Mouse (Mus musculus) limb, embryonic 14.5 days (tissue): ENCODE data around the gene Pdlim5. TPM values are rescaled to one million over a fixed set of nuclear protein-coding genes. Genes with fewer than 3 reads are reported as not detected.

Source experiments
- ATAC-seq: fragments of 200-750 bp; cut with Nextera tagmentation; 2 replicates; pipeline ENCODE4 v1.8.0; 2017; ENCODE audit warnings: low read depth, moderate number of reproducible peaks, moderate TSS enrichment; ENCODE audit not compliant: low FRiP score
- DNase-seq: peaks from one replicate; pipeline ENCODE4 v3.0.0-alpha.2; 2015; ENCODE audit warnings: low spot score
- H3K27ac ChIP-seq: fragments of 300-500 bp; sonication (generic); replicated peaks from 2 replicates; pipeline ENCODE4 v1.5.1; 2014; ENCODE audit warnings: low read depth, mild to moderate bottlenecking, low read length, moderate library complexity, mixed read lengths
- H3K27me3 ChIP-seq: fragments of 300-500 bp; sonication (generic); 2 replicates; pipeline ENCODE4 v1.6.1; 2014; ENCODE audit warnings: low read length, mixed read lengths; ENCODE audit not compliant: control insufficient read depth, insufficient read depth
- H3K36me3 ChIP-seq: fragments of 300-500 bp; sonication (generic); 2 replicates; pipeline ENCODE4 v1.6.1; 2014; ENCODE audit warnings: mild to moderate bottlenecking, low read length, moderate library complexity, mixed read lengths; ENCODE audit not compliant: control insufficient read depth, insufficient read depth
- H3K4me1 ChIP-seq: fragments of 300-500 bp; sonication (generic); 2 replicates; pipeline ENCODE4 v1.6.1; 2014; ENCODE audit warnings: antibody characterized with exemption, low read length, mixed read lengths; ENCODE audit not compliant: control insufficient read depth, insufficient read depth
- H3K4me2 ChIP-seq: fragments of 300-500 bp; sonication (generic); replicated peaks from 2 replicates; pipeline ENCODE4 v1.6.1; 2014; ENCODE audit warnings: low read depth, mild to moderate bottlenecking, low read length, moderate library complexity; ENCODE audit not compliant: severe bottlenecking
- H3K4me3 ChIP-seq: fragments of 300-500 bp; sonication (generic); replicated peaks from 2 replicates; pipeline ENCODE4 v1.5.1; 2014; ENCODE audit warnings: low read length
- H3K9ac ChIP-seq: fragments of 300-500 bp; sonication (generic); 2 replicates; pipeline ENCODE4 v1.6.1; 2014; ENCODE audit warnings: mild to moderate bottlenecking, low read depth, low read length, moderate library complexity; ENCODE audit not compliant: severe bottlenecking
- H3K9me3 ChIP-seq: fragments of 300-500 bp; sonication (generic); 2 replicates; pipeline ENCODE4 v1.6.1; 2016; ENCODE audit warnings: low read length; ENCODE audit not compliant: control insufficient read depth
- POLR2A ChIP-seq: fragments of 200-500 bp; IDR thresholded peaks from 2 replicates; pipeline ENCODE4 v1.8.0; 2012; ENCODE audit warnings: inconsistent platforms, mild to moderate bottlenecking, moderate library complexity, borderline replicate concordance; ENCODE audit not compliant: insufficient read depth, insufficient read length; ENCODE audit errors: extremely low read depth
- WGBS: fragments of 180-500 bp; shearing (Covaris S2); extraction: QIAGEN DNeasy Blood & Tissue Kit; methylation state at CpG from one replicate; pipeline ENCODE4 v1.1.7; 2014; 5-methylcytosine and 5-hydroxymethylcytosine counted together
- polyA plus RNA-seq, 2 experiments: library from polyadenylated mRNA; depleted of rRNA in 1 of 2; stranded (reverse) in 1 of 2; unstranded in 1 of 2; fragments of >200 nt; fragmentation: Nextera tagmentation in 1 of 2; extraction: Ambion mirVana in 1 of 2; gene quantifications; 2 replicates each; pipeline versions ENCODE4 v1.2.1 to v1.2.3; 2012 to 2014

Gene Pdlim5
- polyA plus RNA-seq, 2 experiments = 37.9 TPM

GRCm38 (mm10) chr3:142434786-142435168 is 39.3 kb upstream of the Pdlim5 start:
- 46% methylated on average over 4 of the region's 4 CpGs for WGBS
- H3K4me1 ChIP-seq = 0 out of 2 replicates have a peak, but pooled peaks cover 4% of the 10 kb centered on the region
- H3K9me3 ChIP-seq = no peaks in the 10 kb centered on the region
- DNase-seq (no peak), ATAC-seq (no peak)
- TF ChIP-seq POLR2A = no peak
- no peak overlapping the region for H3K4me2 ChIP-seq
- H3K4me3 ChIP-seq = no peak overlapping the region
- no peak overlapping the region for H3K27ac ChIP-seq
- H3K36me3 ChIP-seq = no peaks in the 10 kb centered on the region
- no peak overlapping the region for H3K9ac ChIP-seq
- H3K27me3 ChIP-seq = peaks cover 3% of the 10 kb centered on the region; the same call in 1 of the 2 replicates

- ATAC-seq = no peak
- no peak for DNase-seq
- no peaks in the 10 kb centered on the region for H3K9me3 ChIP-seq
- no peak overlapping the region for H3K27ac ChIP-seq
- H3K4me3 ChIP-seq = no peak overlapping the region
- H3K27me3 ChIP-seq = peaks cover 2% of the 10 kb centered on the region; the same call in 1 of the 2 replicates
- 76% methylated on average over 7 of the region's 7 CpGs for WGBS
- H3K4me1 ChIP-seq = no peaks in the 10 kb centered on the region
- no peak overlapping the region for H3K9ac ChIP-seq
- no peak for TF ChIP-seq POLR2A
- H3K4me2 ChIP-seq = no peak overlapping the region
- H3K36me3 ChIP-seq = no peaks in the 10 kb centered on the region
These were observed 38.8 kb upstream of the Pdlim5 start for GRCm38 (mm10) chr3:142434127-142434785.

DNA sequence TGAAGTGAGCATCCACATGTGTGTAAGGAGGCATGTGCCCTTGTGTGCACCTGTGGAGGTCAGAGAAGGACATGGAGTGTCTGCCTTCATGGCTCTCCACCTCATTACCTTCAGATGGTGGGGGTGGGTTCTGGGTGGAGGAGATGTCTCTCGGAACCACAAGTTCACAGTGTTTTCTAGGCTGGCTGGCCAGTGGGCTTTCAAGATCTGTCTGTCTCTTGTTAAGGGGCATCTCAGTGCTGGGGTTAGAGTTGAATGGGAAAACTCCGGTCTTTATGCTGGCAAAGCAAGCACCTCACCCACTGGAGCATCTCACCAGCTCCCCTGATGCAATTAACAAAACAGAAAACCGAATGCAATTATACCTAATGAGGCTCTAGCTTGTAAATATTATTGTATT is 36.0 kb upstream of the Pdlim5 start:
- Histone ChIP-seq H3K9me3 (no peaks in the 10 kb centered on the region), H3K4me3 (no peak overlapping the region), H3K36me3 (no peaks in the 10 kb centered on the region), H3K4me1 (no peaks in the 10 kb centered on the region), H3K9ac (no peak overlapping the region), H3K27ac (no peak overlapping the region), H3K4me2 (no peak overlapping the region), H3K27me3 (no peaks in the 10 kb centered on the region)
- WGBS = 51% methylated on average over 3 of the region's 3 CpGs
- ATAC-seq = no peak
- TF ChIP-seq POLR2A = no peak
- DNase-seq = no peak

- no peak overlapping the region for H3K4me2 ChIP-seq
- no peaks in the 10 kb centered on the region for H3K9me3 ChIP-seq
- H3K27ac ChIP-seq = no peak overlapping the region
- DNase-seq (no peak), ATAC-seq (no peak)
- no peak for TF ChIP-seq POLR2A
- no peak overlapping the region for H3K4me3 ChIP-seq
- no peaks in the 10 kb centered on the region for H3K36me3 ChIP-seq
- H3K4me1 ChIP-seq = no peaks in the 10 kb centered on the region
- no peaks in the 10 kb centered on the region for H3K27me3 ChIP-seq
- no peak overlapping the region for H3K9ac ChIP-seq
- WGBS = 74% methylated on average over 4 of the region's 4 CpGs
These were observed 34.6 kb upstream of the Pdlim5 start for GRCm38 (mm10) chr3:142430048-142430447.

GRCm38 (mm10) chr3:142426806-142427205 is 31.3 kb upstream of the Pdlim5 start:
- 72% methylated on average over 3 of the region's 3 CpGs for WGBS
- no peak overlapping the region for H3K4me3 ChIP-seq
- ATAC-seq (no peak), DNase-seq (no peak)
- H3K27ac ChIP-seq = no peak overlapping the region
- no peaks in the 10 kb centered on the region for H3K4me1 ChIP-seq
- TF ChIP-seq POLR2A = no peak
- no peaks in the 10 kb centered on the region for H3K36me3 ChIP-seq
- no peak overlapping the region for H3K4me2 ChIP-seq
- H3K27me3 ChIP-seq = no peaks in the 10 kb centered on the region
- no peak overlapping the region for H3K9ac ChIP-seq
- H3K9me3 ChIP-seq = no peaks in the 10 kb centered on the region
